8 mouse cellular contexts compared by ENCODE assay signal in the genomic region with DNA sequence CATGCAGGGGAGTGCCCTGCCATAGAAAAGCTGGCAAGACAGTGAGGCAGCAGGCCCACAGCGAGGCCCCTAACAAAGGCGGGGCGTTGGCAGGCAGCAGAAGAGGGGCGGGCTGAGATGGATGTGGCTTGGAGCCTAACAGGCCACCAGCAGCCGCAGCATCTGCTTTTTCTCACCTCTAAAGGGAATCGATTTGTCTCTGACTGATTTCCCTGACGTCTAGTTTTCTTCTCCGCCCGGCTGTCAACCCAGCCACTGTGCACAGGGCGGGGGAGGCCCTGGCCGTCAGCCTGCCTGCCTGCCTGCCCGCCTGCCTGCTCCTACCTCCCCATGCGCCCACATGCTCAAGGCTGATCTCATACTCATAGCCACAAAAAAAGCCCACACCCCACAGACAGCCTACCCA. TPM values are rescaled to one million over a fixed set of nuclear protein-coding genes. Genes with fewer than 3 reads are reported as not detected.
A peak's percentile ranks its signal among the peaks of the same experiment; 100 is the strongest.
DNase-seq lines count a peak whose midpoint lies in the region; ATAC-seq lines count a peak whose summit lies in the region.

No protein-coding gene starts in this region.

- no peak overlapping the region; the same call in 1 of the 2 replicates for H3K27ac ChIP-seq in forebrain, embryonic 11.5 days (ENCODE audit: low read depth, low read length)
- H3K27ac ChIP-seq in hindbrain, embryonic 14.5 days: peak overlapping the region; percentile 89

- WGBS in forebrain, embryonic 11.5 days: 66% methylated on average over 13 of the region's 13 CpGs
- WGBS in hindbrain, embryonic 14.5 days: 22% methylated on average over 13 of the region's 13 CpGs

- H3K9ac ChIP-seq in forebrain, embryonic 11.5 days (ENCODE audit: low read length): peak overlapping the region; percentile 32; the same call in 1 of the 2 replicates
- H3K9ac ChIP-seq in hindbrain, embryonic 14.5 days: peak overlapping the region; percentile 41; the same call in 1 of the 2 replicates

- H3K36me3 ChIP-seq in forebrain, embryonic 11.5 days (ENCODE audit: control insufficient read depth, insufficient read depth, low read length): no peaks in the 10 kb centered on the region
- H3K36me3 ChIP-seq in hindbrain, embryonic 14.5 days (replicated peaks; ENCODE audit: control insufficient read depth, insufficient read depth): no peaks in the 10 kb centered on the region

- DNase-seq in brain, adult 2 months (ENCODE audit: low read depth, low spot score): peak; percentile 73
- DNase-seq in forebrain, embryonic 11.5 days (ENCODE audit: low spot score): no peak
- peak; percentile 63 for DNase-seq in hindbrain, embryonic 14.5 days (ENCODE audit: low spot score)
- DNase-seq in left cerebral cortex, postnatal 36 days (ENCODE audit: low spot score in 2 of 2): peak; percentile 59 to 67
- DNase-seq in thymus, postnatal 25 days: peak; percentile 58
- no peak for DNase-seq in gastrocnemius, adult 8-10 months (ENCODE audit: low spot score in 2 of 2)

- no peaks in the 10 kb centered on the region for H3K9me3 ChIP-seq in forebrain, embryonic 11.5 days (ENCODE audit: control insufficient read depth, low read length)
- H3K9me3 ChIP-seq in hindbrain, embryonic 14.5 days (ENCODE audit: control insufficient read depth, low read length): no peaks in the 10 kb centered on the region

- H3K4me2 ChIP-seq in forebrain, embryonic 11.5 days (ENCODE audit: low read depth, low read length, severe bottlenecking): no peak overlapping the region
- no peak overlapping the region for H3K4me2 ChIP-seq in hindbrain, embryonic 14.5 days (replicated peaks)

- no peak overlapping the region for H3K4me3 ChIP-seq in forebrain, embryonic 11.5 days (ENCODE audit: low read depth, low read length)
- no peak overlapping the region for H3K4me3 ChIP-seq in hindbrain, embryonic 14.5 days (replicated peaks; ENCODE audit: low read length)

- H3K4me1 ChIP-seq in forebrain, embryonic 11.5 days (replicated peaks; ENCODE audit: control insufficient read depth, insufficient read depth, low read length): peaks cover 5% of the 10 kb centered on the region; the same call in 1 of the 2 replicates
- peaks cover 14% of the 10 kb centered on the region for H3K4me1 ChIP-seq in hindbrain, embryonic 14.5 days (replicated peaks; ENCODE audit: control insufficient read depth, insufficient read depth, low read length)

- intact Hi-C loops in left cerebral cortex, postnatal 36 days (cut with DNase I): no loop called here

- ATAC-seq in CD4-positive, CD25-positive, alpha-beta regulatory T cell, adult 4 months: peak; percentile 57
- ATAC-seq in forebrain, embryonic 11.5 days (replicated peaks; ENCODE audit: low FRiP score): 0 out of 2 replicates have a peak, but pooled peaks have one; percentile 21
- ATAC-seq in hindbrain, embryonic 14.5 days (ENCODE audit: low FRiP score): peak; percentile 85
- peak; percentile 45; the same call in 1 of the 2 replicates for ATAC-seq in monocyte, adult 5-6 weeks (replicated peaks; ENCODE audit: insufficient number of reproducible peaks, low FRiP score, low TSS enrichment, poor library complexity, severe bottlenecking)

- no peaks in the 10 kb centered on the region; the same call in 1 of the 2 replicates for H3K27me3 ChIP-seq in forebrain, embryonic 11.5 days (ENCODE audit: control insufficient read depth, insufficient read depth, low read length)
- H3K27me3 ChIP-seq in hindbrain, embryonic 14.5 days (ENCODE audit: control insufficient read depth, insufficient read depth, low read length): no peaks in the 10 kb centered on the region

RNA-seq across cellular contexts. Expression of a gene that starts 37.4 kb away (rescaled TPM):
- 10 to 100 TPM; 21.2 to 34.3 TPM for polyA plus RNA-seq in CD4-positive, CD25-positive, alpha-beta regulatory T cell, adult 4 months (2017; shearing (Covaris generic))
- polyA plus RNA-seq in forebrain, embryonic 11.5 days (2014; fragmentation: Nextera tagmentation; extraction: Ambion mirVana): 70.1 and 71.2 TPM in 2 replicates
- 70.0 and 70.6 TPM in 2 replicates for polyA plus RNA-seq in hindbrain, embryonic 14.5 days (2014; fragmentation: Nextera tagmentation; extraction: Ambion mirVana)
- total RNA-seq in left cerebral cortex, postnatal 36 days (2021): 100 to 1,000 TPM in 1 of 2 experiments, 10 to 100 TPM in 1; 83.9 to 111 TPM
- total RNA-seq in monocyte, adult 5-6 weeks (2017): 18.2 to 63.6 TPM (median 22.9 TPM) in 3 replicates
- 10 to 100 TPM; 18.5 to 28.7 (median 21.8) TPM for total RNA-seq in gastrocnemius, adult 8-10 months (2022)

Comparison
In these comparisons a context has a peak if more than half of its experiments do, and no peak if none do; other contexts are left out.
1. ATAC-seq: peak in every context shown above with its lines; median percentile 85 in hindbrain, embryonic 14.5 days; 57 in CD4-positive, CD25-positive, alpha-beta regulatory T cell, adult 4 months; 45 in monocyte, adult 5-6 weeks; 21 in forebrain, embryonic 11.5 days.
2. DNase-seq: peak in brain, adult 2 months (single experiment), hindbrain, embryonic 14.5 days (single experiment), left cerebral cortex, postnatal 36 days (2 of 2) and thymus, postnatal 25 days (single experiment); none in forebrain, embryonic 11.5 days (single experiment) and gastrocnemius, adult 8-10 months (0 of 2).